8 mouse cellular contexts compared by ENCODE assay signal in the genomic region with DNA sequence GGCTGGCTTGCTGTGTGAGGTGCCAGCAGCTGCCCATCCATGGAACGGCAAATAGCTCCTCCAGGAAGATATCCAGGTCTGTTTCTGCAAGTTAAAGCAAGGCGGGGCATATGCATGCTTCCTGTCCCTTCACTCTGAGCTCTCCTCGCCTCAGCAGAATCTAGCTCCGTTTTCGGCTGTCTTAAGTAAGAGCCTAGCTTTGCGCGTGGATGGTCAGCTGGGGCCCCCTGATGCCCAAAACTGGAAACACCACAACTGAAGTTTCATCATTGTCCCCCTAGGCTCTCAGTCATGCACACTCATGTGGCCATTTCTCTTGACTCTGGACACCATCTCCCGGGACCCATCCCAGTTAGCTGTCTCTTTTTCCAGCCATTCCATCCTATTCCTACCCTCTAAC. TPM values are rescaled to one million over a fixed set of nuclear protein-coding genes. Genes with fewer than 3 reads are reported as not detected.
A peak's percentile ranks its signal among the peaks of the same experiment; 100 is the strongest.
DNase-seq lines count a peak whose midpoint lies in the region; ATAC-seq lines count a peak whose summit lies in the region.

No protein-coding gene starts in this region.

- peaks cover 3% of the 10 kb centered on the region; the same call in 1 of the 2 replicates for H3K4me1 ChIP-seq in embryonic facial prominence, embryonic 13.5 days
- no peaks in the 10 kb centered on the region for H3K4me1 ChIP-seq in liver, embryonic 11.5 days (replicated peaks; ENCODE audit: control insufficient read depth, insufficient read depth, low read length)

- DNase-seq in heart, adult 8-10 months (ENCODE audit: low spot score): peak; percentile 16
- DNase-seq in heart, adult 9 months (ENCODE audit: low spot score in 2 of 2): no peak
- DNase-seq in NIH3T3 (ENCODE audit: low read depth): peak; percentile 90
- DNase-seq in kidney, adult 18-20 months: peak; percentile 27
- DNase-seq in liver, embryonic 11.5 days (ENCODE audit: low spot score): no peak
- peak; percentile 44 for DNase-seq in ovary, postnatal 36 days (ENCODE audit: low spot score)

- no peak overlapping the region for H3K4me3 ChIP-seq in embryonic facial prominence, embryonic 13.5 days
- H3K4me3 ChIP-seq in liver, embryonic 11.5 days (ENCODE audit: low read depth, low read length): no peak overlapping the region

- 0 out of 2 replicates have a peak, but pooled peaks cover 2% of the 10 kb centered on the region for H3K27me3 ChIP-seq in embryonic facial prominence, embryonic 13.5 days
- H3K27me3 ChIP-seq in liver, embryonic 11.5 days (replicated peaks; ENCODE audit: control insufficient read depth, insufficient read depth, low read length): no peaks in the 10 kb centered on the region

- 29% methylated on average over 8 of the region's 8 CpGs for WGBS in embryonic facial prominence, embryonic 13.5 days
- 46% methylated on average over 8 of the region's 8 CpGs for WGBS in liver, embryonic 11.5 days

- H3K4me2 ChIP-seq in embryonic facial prominence, embryonic 13.5 days: no peak overlapping the region
- no peak overlapping the region for H3K4me2 ChIP-seq in liver, embryonic 11.5 days

- ATAC-seq in embryonic facial prominence, embryonic 13.5 days (ENCODE audit: insufficient number of reproducible peaks, insufficient read depth, low FRiP score, low TSS enrichment, low read depth): no peak
- ATAC-seq in liver, embryonic 11.5 days (replicated peaks; ENCODE audit: low FRiP score): peak; percentile 45; the same call in 1 of the 2 replicates
- no peak for ATAC-seq in megakaryocyte, adult 5-6 weeks (ENCODE audit: poor library complexity, severe bottlenecking)

- no peak overlapping the region for H3K27ac ChIP-seq in embryonic facial prominence, embryonic 13.5 days
- H3K27ac ChIP-seq in liver, embryonic 11.5 days (ENCODE audit: low read depth, low read length): no peak overlapping the region

- 0 out of 2 replicates have a peak overlapping the region, but pooled peaks have one; percentile 27 for H3K9ac ChIP-seq in embryonic facial prominence, embryonic 13.5 days
- H3K9ac ChIP-seq in liver, embryonic 11.5 days (ENCODE audit: low read depth, low read length): no peak overlapping the region

- 0 out of 2 replicates have a peak, but pooled peaks cover 3% of the 10 kb centered on the region for H3K9me3 ChIP-seq in embryonic facial prominence, embryonic 13.5 days
- no peaks in the 10 kb centered on the region for H3K9me3 ChIP-seq in liver, embryonic 11.5 days (ENCODE audit: control insufficient read depth, low read length)

- no peaks in the 10 kb centered on the region for H3K36me3 ChIP-seq in embryonic facial prominence, embryonic 13.5 days
- H3K36me3 ChIP-seq in liver, embryonic 11.5 days (ENCODE audit: control insufficient read depth, insufficient read depth, low read length): peaks cover 3% of the 10 kb centered on the region; the same call in 1 of the 2 replicates

RNA-seq across cellular contexts. Expression of a gene that starts 34.3 kb away (rescaled TPM):
- 10 to 100 TPM; 24.6 to 29.5 (median 28.9) TPM for total RNA-seq in heart, adult 8-10 months (2022)
- 36.3 and 36.8 TPM in 2 replicates for polyA plus RNA-seq in embryonic facial prominence, embryonic 13.5 days (2015; fragmentation: Nextera tagmentation; extraction: Ambion mirVana)
- polyA plus RNA-seq in liver, embryonic 11.5 days (2014; fragmentation: Nextera tagmentation; extraction: Ambion mirVana): 27.3 and 29.4 TPM in 2 replicates
- 13.6 and 22.9 TPM in 2 replicates for total RNA-seq in megakaryocyte, adult 5-6 weeks (2015)
- total RNA-seq in megakaryocyte, adult 5-6 weeks (2017): 33.9 and 38.5 TPM in 2 replicates

Comparison
In these comparisons a context has a peak if more than half of its experiments do, and no peak if none do; other contexts are left out.
1. DNase-seq: peak in heart, adult 8-10 months (single experiment), NIH3T3 (single experiment), kidney, adult 18-20 months (single experiment) and ovary, postnatal 36 days (single experiment); none in heart, adult 9 months (0 of 2) and liver, embryonic 11.5 days (single experiment).